Mouse (Mus musculus): ENCODE results near the gene Myo18b. TPM values are rescaled to one million over a fixed set of nuclear protein-coding genes. Genes with fewer than 3 reads are reported as not detected.

The Myo18b gene
- polyA plus RNA-seq, 1 experiment from 2014 or later, result 0.41 TPM

DNA sequence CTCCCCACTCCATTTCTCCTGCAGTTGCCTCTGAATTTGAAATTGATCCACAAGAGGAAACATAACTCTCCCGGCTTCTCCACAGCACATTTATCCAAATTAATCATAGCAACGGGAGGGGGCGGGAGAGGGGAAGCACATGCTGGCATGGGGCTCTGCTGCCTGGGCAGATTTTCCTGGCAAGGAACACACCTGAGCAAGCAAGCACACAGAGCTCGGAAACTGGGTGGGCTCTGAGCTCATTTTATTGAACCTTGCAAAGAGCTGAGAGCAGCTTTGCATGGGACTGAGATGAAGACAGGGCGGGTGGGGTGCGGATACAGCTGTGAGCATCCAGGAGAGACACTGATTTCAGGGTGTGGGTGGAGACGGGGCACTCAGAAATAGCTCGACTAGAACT, 229.0 kb downstream of the Myo18b start:
- no peak for DNase-seq (ENCODE audit: low spot score)
- H3K27ac ChIP-seq, result no peak overlapping the region
- H3K36me3 ChIP-seq, result no peaks in the 10 kb centered on the region
- peaks cover 10% of the 10 kb centered on the region for H3K4me1 ChIP-seq
- 76% methylated on average over 8 of the region's 8 CpGs for WGBS
- no peak overlapping the region for H3K4me3 ChIP-seq
- H3K9me3 ChIP-seq (replicated peaks), result no peaks in the 10 kb centered on the region
- 0 out of 2 replicates have a peak, but pooled peaks cover 4% of the 10 kb centered on the region for H3K27me3 ChIP-seq (ENCODE audit: low read depth, poor library complexity, severe bottlenecking)

DNA sequence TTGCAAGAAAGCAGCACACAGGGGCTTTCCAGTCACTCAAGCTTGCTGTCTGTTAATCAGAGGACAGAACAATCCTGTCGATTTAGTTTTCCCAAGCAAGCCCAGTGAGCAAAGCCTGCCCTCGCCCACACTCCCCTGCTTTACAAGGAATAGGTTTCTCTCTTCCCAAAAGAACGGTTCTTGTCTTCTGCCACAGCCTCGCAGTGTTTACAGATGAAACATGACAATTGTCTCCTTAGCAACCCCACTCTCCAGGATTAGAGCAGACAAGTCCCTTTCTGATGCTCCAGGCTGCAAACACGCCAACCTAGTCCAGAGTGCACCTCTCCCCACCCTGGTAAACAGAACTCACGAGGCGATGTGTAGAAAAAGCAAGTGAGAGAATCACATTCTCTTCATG, 230.5 kb downstream of the Myo18b start:
- Histone ChIP-seq H3K27me3 (ENCODE audit: low read depth, poor library complexity, severe bottlenecking) (0 out of 2 replicates have a peak, but pooled peaks cover 4% of the 10 kb centered on the region), H3K9me3 (replicated peaks) (no peaks in the 10 kb centered on the region), H3K4me3 (no peak overlapping the region), H3K36me3 (no peaks in the 10 kb centered on the region), H3K27ac (no peak overlapping the region), H3K4me1 (peaks cover 15% of the 10 kb centered on the region)
- DNase-seq (ENCODE audit: low spot score), result no peak
- 68% methylated on average over 7 of the region's 7 CpGs for WGBS

DNA sequence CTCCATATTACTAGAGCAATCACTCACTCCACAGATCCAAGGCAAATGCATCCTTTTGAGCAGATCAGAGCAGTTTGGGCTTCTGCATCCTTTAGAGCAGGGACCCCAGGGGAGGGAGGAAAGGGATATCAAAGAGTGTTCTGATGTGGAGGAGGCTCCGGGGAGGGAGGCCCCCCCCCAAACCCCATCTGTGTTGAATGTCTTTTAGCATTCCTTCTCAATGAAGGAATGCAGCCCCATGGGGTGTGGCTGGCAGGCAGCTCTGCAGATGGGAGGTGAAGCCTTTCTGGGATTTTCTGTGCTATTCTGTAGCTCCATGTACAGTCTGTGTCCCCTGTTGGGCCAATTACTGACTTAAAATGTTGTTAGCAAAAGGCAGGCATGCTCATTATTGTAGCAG, 232.5 kb downstream of the Myo18b start:
- Histone ChIP-seq H3K27ac (no peak overlapping the region), H3K27me3 (ENCODE audit: low read depth, poor library complexity, severe bottlenecking) (0 out of 2 replicates have a peak, but pooled peaks cover 4% of the 10 kb centered on the region), H3K9me3 (replicated peaks) (no peaks in the 10 kb centered on the region), H3K4me1 (peaks cover 33% of the 10 kb centered on the region), H3K36me3 (no peaks in the 10 kb centered on the region), H3K4me3 (no peak overlapping the region)
- DNase-seq (ENCODE audit: low spot score), result no peak
- 13% methylated on average over 1 of the region's 1 CpGs for WGBS

DNA sequence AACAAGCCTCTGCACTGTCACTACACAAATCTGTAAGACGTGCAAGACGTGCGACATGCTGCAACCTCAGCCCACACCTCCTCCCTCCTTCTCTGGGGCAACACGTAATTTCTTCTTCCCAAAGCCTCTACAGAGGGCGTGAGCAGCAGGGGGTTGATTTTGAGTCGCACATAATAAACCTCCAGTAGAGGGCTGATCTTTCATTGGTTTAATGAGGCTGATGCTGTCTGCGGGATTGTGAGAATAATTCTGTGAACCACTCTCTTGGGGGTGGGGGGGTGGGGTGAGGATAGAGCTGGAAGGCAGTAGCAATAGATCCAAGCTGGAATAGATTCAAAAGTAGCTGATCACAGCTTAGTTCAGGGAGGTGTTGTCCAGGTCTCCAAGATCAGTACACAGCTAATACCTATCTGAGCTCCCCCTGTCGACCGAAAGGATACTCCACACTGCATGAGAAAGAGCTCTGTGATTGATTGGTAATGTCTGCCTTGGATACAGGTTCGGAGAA, 235.2 kb downstream of the Myo18b start:
- Histone ChIP-seq H3K36me3 (no peaks in the 10 kb centered on the region), H3K9me3 (replicated peaks) (no peaks in the 10 kb centered on the region), H3K4me3 (peak overlapping the region; percentile 15; the same call in 1 of the 2 replicates), H3K27me3 (ENCODE audit: low read depth, poor library complexity, severe bottlenecking) (peaks cover 20% of the 10 kb centered on the region), H3K27ac (no peak overlapping the region; the same call in 1 of the 2 replicates), H3K4me1 (peaks cover 43% of the 10 kb centered on the region)
- 32% methylated on average over 10 of the region's 10 CpGs for WGBS
- DNase-seq (ENCODE audit: low spot score), result peak; percentile 32

DNA sequence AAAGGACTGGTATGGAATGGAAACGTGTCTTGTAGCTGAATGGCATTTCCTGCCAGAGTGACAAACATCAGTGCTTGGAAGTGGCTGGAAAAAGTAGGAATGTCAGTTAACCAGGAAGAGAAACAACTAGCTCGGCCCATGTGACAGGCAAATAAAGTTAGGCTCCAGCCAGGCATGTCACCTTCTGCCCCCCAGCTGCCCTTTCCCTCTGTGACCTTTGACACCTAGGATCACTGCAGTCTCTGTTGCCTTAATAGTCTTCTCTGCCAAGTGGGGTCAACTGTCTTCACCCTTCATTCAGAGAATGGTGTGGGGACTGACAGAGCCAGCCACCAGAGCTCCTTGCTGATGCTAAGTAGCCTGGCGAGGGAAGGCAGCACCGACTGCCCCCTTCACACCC, 236.9 kb downstream of the Myo18b start:
- no peaks in the 10 kb centered on the region for H3K9me3 ChIP-seq (replicated peaks)
- H3K36me3 ChIP-seq, result no peaks in the 10 kb centered on the region
- peaks cover 34% of the 10 kb centered on the region for H3K27me3 ChIP-seq (ENCODE audit: low read depth, poor library complexity, severe bottlenecking)
- no peak for DNase-seq (ENCODE audit: low spot score)
- peaks cover 57% of the 10 kb centered on the region for H3K4me1 ChIP-seq
- H3K4me3 ChIP-seq, result no peak overlapping the region
- WGBS, result 22% methylated on average over 4 of the region's 4 CpGs
- no peak overlapping the region for H3K27ac ChIP-seq

DNA sequence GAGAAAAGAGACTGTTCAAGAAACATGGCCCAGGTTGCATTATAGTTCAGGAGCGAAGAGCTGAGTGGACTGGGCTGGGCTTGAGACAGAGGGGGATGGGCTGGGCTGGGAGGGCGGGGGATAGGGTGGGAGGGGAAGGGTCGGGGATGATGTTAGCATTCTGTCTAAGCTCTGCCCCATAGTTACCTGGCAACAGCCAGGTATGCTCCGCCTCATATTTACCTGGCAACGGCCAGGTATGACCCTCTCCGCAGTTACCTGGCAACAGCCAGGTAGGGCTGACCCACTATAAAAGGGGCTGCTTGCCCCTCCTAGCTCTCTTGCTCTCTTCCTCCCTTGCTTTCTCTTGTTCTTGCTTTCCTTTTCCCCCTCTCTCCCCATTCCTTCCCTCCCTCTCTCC, 239.4 kb downstream of the Myo18b start:
- Histone ChIP-seq H3K4me3 (no peak overlapping the region), H3K9me3 (replicated peaks) (no peaks in the 10 kb centered on the region), H3K27me3 (ENCODE audit: low read depth, poor library complexity, severe bottlenecking) (peaks cover 40% of the 10 kb centered on the region), H3K27ac (0 out of 2 replicates have a peak overlapping the region, but pooled peaks have one; percentile 34), H3K4me1 (peaks cover 53% of the 10 kb centered on the region), H3K36me3 (no peaks in the 10 kb centered on the region)
- no peak for DNase-seq (ENCODE audit: low spot score)
- 2% methylated on average over 6 of the region's 6 CpGs for WGBS

DNA sequence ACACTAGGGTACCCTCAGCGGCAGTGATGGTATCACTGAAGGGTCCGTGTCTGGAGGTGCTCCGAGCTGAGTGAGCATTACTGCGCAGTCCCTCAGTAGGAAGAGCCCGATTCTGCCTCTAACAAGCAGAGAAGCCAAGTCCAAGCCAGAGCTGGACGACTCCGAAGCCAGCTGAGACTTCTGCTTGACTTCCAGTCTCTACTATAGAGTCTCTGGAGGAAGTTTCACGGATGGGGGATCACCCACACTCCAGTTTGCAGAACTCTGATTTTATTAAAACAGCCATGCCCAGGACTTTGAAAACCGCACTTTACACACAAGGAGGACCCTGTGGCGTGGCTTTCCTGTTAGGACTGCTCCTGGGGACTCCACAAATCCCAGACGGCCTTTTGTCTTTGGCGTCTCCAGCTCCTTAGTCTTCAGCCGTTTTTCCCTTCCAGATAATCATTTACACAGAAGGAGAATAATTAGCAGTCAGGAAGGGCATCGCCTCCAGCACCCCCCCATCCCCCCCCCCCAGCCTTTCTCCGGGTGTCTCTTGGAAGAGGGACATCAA, 240.1 kb downstream of the Myo18b start:
- Histone ChIP-seq H3K27ac (peak overlapping the region; percentile 34; the same call in 1 of the 2 replicates), H3K9me3 (replicated peaks) (no peaks in the 10 kb centered on the region), H3K27me3 (ENCODE audit: low read depth, poor library complexity, severe bottlenecking) (peaks cover 40% of the 10 kb centered on the region), H3K36me3 (no peaks in the 10 kb centered on the region), H3K4me1 (peaks cover 52% of the 10 kb centered on the region), H3K4me3 (peak overlapping the region; percentile 30)
- 1% methylated on average over 15 of the region's 15 CpGs for WGBS
- peak; percentile 36 for DNase-seq (ENCODE audit: low spot score)

DNA sequence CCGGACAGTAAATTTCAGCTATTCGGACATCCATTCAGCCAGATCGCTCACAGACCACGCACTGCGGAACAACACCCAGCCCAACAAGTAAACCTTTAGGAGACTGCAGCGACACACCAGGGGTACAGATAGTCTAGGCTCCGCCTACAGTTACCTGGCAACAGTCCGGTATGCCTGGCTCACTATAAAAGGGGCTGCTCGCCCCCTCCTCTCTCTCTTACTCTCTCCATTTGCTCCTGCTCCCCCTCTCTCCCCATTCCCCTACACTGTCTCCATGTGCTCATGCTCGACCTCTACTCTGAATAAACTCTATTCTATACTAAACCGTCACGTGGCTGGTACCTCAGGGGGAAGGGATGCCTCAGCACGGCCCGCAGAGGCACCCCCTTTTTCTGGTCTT, 240.6 kb downstream of the Myo18b start:
- Histone ChIP-seq H3K4me3 (peak overlapping the region; percentile 30), H3K27ac (0 out of 2 replicates have a peak overlapping the region, but pooled peaks have one; percentile 34), H3K9me3 (replicated peaks) (no peaks in the 10 kb centered on the region), H3K27me3 (ENCODE audit: low read depth, poor library complexity, severe bottlenecking) (peaks cover 40% of the 10 kb centered on the region), H3K4me1 (peaks cover 46% of the 10 kb centered on the region), H3K36me3 (no peaks in the 10 kb centered on the region)
- WGBS, result 2% methylated on average over 14 of the region's 14 CpGs
- DNase-seq (ENCODE audit: low spot score), result no peak

DNA sequence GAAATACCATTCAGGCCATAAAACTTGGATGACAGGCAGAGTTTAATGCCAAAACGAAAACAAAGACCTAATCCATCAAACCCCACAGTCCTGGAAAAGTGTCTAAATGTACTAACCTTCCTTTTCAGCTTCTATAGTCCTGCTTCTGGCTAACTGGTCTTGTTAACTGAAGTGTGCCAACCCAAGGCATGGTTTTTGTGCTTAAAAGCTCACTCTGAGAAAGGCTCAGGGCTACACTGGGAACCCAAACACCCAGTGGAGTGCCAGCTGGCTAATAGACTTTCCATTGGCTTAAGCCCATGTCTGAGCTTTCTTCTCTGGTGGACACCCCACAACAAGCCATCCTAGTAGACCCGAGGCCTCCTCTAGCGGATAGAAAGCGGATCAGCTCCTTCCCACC, 244.1 kb downstream of the Myo18b start:
- no peak for DNase-seq (ENCODE audit: low spot score)
- no peak overlapping the region for H3K27ac ChIP-seq
- H3K9me3 ChIP-seq (replicated peaks), result no peaks in the 10 kb centered on the region
- WGBS, result 90% methylated on average over 4 of the region's 4 CpGs
- H3K36me3 ChIP-seq, result no peaks in the 10 kb centered on the region
- H3K4me3 ChIP-seq, result no peak overlapping the region
- H3K4me1 ChIP-seq, result peaks cover 30% of the 10 kb centered on the region
- peaks cover 33% of the 10 kb centered on the region for H3K27me3 ChIP-seq (ENCODE audit: low read depth, poor library complexity, severe bottlenecking)

DNA sequence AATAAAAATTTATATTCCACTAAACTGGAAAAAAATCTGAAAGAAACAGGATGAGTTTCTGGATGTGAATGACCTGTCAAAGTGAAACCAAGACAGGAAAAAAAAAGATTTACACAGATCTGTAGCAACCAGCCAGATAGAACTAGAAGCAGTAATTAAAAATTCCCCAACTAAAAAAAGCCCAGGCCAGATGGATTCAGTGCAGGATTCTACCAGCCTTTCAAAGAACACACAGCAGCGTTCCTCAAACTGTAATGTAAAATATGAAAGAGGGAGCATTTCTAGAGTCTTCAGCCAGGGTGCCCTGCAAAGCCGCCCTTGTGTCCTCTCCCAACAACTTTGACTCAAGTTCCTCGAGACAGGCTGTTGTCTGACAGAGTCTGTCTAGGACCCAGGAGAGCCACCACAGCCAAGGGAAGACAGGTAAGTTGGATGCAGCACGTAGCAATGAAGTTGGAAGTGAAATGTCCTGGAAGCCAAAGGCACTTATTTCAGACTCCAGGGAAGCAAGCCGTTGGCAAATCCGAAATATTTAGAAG, 246.9 kb downstream of the Myo18b start:
- Histone ChIP-seq H3K27ac (no peak overlapping the region), H3K9me3 (replicated peaks) (no peaks in the 10 kb centered on the region), H3K36me3 (no peaks in the 10 kb centered on the region), H3K4me1 (peaks cover 6% of the 10 kb centered on the region; the same call in 1 of the 2 replicates), H3K27me3 (ENCODE audit: low read depth, poor library complexity, severe bottlenecking) (peaks cover 5% of the 10 kb centered on the region; the same call in 1 of the 2 replicates), H3K4me3 (no peak overlapping the region)
- DNase-seq (ENCODE audit: low spot score), result no peak
- 79% methylated on average over 6 of the region's 6 CpGs for WGBS

DNA sequence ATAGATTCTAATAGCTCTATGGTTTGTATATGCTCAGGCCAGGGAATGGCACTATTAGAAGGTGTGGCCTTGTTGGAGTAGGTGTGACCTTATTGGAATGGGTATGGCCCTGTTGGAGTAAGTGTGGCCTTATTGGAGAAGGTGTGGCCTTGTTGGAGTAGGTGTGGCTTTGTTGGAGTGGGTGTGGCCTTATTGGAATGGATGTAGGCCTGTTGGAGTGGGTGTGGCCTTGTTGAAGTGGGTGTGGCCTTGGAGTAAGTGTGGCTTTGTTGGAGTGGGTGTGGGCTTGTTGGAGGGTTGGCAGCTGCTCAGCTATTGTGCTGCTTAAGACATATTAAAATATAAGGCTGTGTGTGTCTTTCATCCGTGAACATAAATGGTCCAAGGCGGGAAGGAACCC, 249.3 kb downstream of the Myo18b start:
- 95% methylated on average over 2 of the region's 2 CpGs for WGBS
- Histone ChIP-seq H3K4me3 (no peak overlapping the region), H3K36me3 (no peaks in the 10 kb centered on the region), H3K27me3 (ENCODE audit: low read depth, poor library complexity, severe bottlenecking) (peaks cover 8% of the 10 kb centered on the region), H3K4me1 (peaks cover 4% of the 10 kb centered on the region), H3K9me3 (replicated peaks) (no peaks in the 10 kb centered on the region), H3K27ac (no peak overlapping the region)
- DNase-seq (ENCODE audit: low spot score), result no peak

DNA sequence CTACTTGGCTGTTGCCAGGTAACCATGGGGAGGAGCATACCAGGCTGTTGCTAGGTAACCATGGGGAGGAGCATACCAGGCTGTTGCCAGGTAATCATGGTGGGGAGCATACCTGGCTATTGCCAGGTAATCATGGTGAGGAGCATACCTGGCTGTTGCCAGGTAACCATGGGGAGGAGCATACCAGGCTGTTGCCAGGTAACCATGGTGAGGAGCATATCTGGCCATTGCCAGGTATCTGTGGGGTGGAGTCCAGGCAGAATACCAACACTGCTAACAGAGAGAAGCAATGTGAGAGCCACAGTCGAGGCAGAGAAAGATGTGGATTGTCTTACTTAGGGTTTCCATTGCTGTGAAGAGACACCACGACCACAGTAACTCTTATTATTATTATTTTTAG, 250.6 kb downstream of the Myo18b start:
- DNase-seq (ENCODE audit: low spot score), result no peak
- H3K27me3 ChIP-seq (ENCODE audit: low read depth, poor library complexity, severe bottlenecking), result peaks cover 21% of the 10 kb centered on the region
- H3K27ac ChIP-seq, result no peak overlapping the region
- H3K4me3 ChIP-seq, result no peak overlapping the region
- H3K36me3 ChIP-seq, result no peaks in the 10 kb centered on the region
- 84% methylated on average over 2 of the region's 2 CpGs for WGBS
- H3K4me1 ChIP-seq, result peaks cover 12% of the 10 kb centered on the region
- no peaks in the 10 kb centered on the region for H3K9me3 ChIP-seq (replicated peaks)

DNA sequence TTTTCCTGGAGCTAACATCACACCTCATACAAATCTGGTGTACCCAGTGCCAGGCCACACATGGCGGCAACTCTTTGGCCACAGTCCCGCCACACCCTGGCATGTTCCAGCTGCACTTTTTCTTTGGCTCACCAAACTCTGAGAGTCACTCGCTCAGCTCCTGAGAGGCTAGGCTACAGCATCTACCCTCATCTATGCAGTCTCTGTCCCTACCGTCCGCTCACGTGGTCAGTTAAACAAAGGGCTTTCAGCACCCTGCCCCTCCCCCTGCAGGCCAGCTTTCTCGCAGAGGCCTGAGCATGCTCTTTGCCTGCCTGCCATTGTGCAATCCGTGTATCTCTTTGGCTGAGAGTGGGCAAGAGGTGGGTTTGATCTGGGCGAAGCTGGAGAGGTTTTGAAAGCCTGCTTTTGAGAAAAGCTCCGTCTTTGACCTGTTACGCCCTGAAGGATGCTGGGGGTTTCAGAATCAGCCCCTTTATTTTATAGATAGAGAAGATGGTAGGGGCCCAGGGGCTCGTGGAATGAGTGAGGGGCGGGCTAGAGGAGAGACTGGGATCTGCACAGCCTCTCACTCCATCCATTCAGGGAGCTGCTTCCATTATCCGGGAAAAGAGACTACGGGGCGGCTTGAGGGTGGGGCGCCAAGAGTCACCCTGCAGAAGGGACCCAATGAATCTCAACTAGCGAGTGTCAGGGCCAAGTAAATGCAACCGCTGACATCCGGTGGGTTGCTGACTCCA, 252.5 kb downstream of the Myo18b start:
- H3K36me3 ChIP-seq, result no peaks in the 10 kb centered on the region
- H3K9me3 ChIP-seq (replicated peaks), result no peaks in the 10 kb centered on the region
- 52% methylated on average over 20 of the region's 20 CpGs for WGBS
- DNase-seq (ENCODE audit: low spot score), result peak; percentile 39
- peak overlapping the region; percentile 58 for H3K27ac ChIP-seq
- no peak overlapping the region for H3K4me3 ChIP-seq
- peaks cover 13% of the 10 kb centered on the region for H3K4me1 ChIP-seq
- H3K27me3 ChIP-seq (ENCODE audit: low read depth, poor library complexity, severe bottlenecking), result peaks cover 24% of the 10 kb centered on the region
